Mouse (Mus musculus) mature B cell (primary cell): ENCODE data around the gene Pus7l.

Experiments
- in situ Hi-C: fragments of 300-500 bp; cut with MboI; formaldehyde crosslinking; loops from 2 replicates; pipeline ENCODE4 v1.14.3; 2019

Pus7l gene

GRCm38 (mm10) chr15:94477287-94477686 is 66.1 kb downstream of the Pus7l start:
- in situ Hi-C loops, result no loop called here

GRCm38 (mm10) chr15:94475975-94476374 is 67.4 kb downstream of the Pus7l start:
- in situ Hi-C loops, result no loop called here
